12 mouse cellular contexts compared by ENCODE assay signal in genomic region chr14:26587116-26587515, GRCm38 (mm10). TPM values are rescaled to one million over a fixed set of nuclear protein-coding genes. Genes with fewer than 3 reads are reported as not detected.
DNase-seq lines count a peak whose midpoint lies in the region; ATAC-seq lines count a peak whose summit lies in the region.
"Had no signal": no experiment of that assay in that cellular context is flagged by ENCODE, and none has a peak within 500 bp of the region (broad histone marks: within the 10 kb centered on the region; RNA-seq: fewer than 3 reads in every experiment).

No protein-coding gene starts in this region.

- H3K4me3 ChIP-seq in heart, embryonic 11.5 days (ENCODE audit: low read depth, low read length), result no peak overlapping the region
- no peak overlapping the region for H3K4me3 ChIP-seq in lung, embryonic 16.5 days (ENCODE audit: low read length)
- no peak overlapping the region for H3K4me3 ChIP-seq in liver, embryonic 13.5 days (replicated peaks)
- H3K4me3 ChIP-seq: neural tube, embryonic 15.5 days had no signal

- no peak overlapping the region for H3K4me2 ChIP-seq in heart, embryonic 11.5 days
- peak overlapping the region; percentile 25; the same call in 1 of the 2 replicates for H3K4me2 ChIP-seq in lung, embryonic 16.5 days (ENCODE audit: low read depth, low read length)
- peak overlapping the region; percentile 35 for H3K4me2 ChIP-seq in liver, embryonic 13.5 days
- H3K4me2 ChIP-seq: neural tube, embryonic 15.5 days had no signal

- no peaks in the 10 kb centered on the region for H3K9me3 ChIP-seq in heart, embryonic 11.5 days (replicated peaks; ENCODE audit: control insufficient read depth, low read length)
- no peaks in the 10 kb centered on the region for H3K9me3 ChIP-seq in lung, embryonic 16.5 days (ENCODE audit: control insufficient read depth, low read length)
- no peaks in the 10 kb centered on the region for H3K9me3 ChIP-seq in liver, embryonic 13.5 days (replicated peaks)
- H3K9me3 ChIP-seq: neural tube, embryonic 15.5 days had no signal

- no peak for ATAC-seq in heart, embryonic 11.5 days (replicated peaks; ENCODE audit: insufficient number of reproducible peaks, low FRiP score, low TSS enrichment)
- ATAC-seq in lung, embryonic 16.5 days (ENCODE audit: low read depth), result peak; percentile 87
- peak; percentile 81 for ATAC-seq in liver, embryonic 13.5 days (ENCODE audit: low read depth)

- peak overlapping the region; percentile 15; the same call in 1 of the 2 replicates for H3K27ac ChIP-seq in heart, embryonic 11.5 days (ENCODE audit: low read depth, low read length)
- peak overlapping the region; percentile 59 for H3K27ac ChIP-seq in lung, embryonic 16.5 days (ENCODE audit: low read length)
- peak overlapping the region; percentile 76 for H3K27ac ChIP-seq in liver, embryonic 13.5 days
- H3K27ac ChIP-seq: neural tube, embryonic 15.5 days had no signal

- no peak for DNase-seq in heart, adult 9 months (ENCODE audit: low spot score in 2 of 2)
- DNase-seq in lung, postnatal 14 days, result no peak
- DNase-seq in liver, embryonic 13.5 days, result peak; percentile 31
- DNase-seq in layer of hippocampus, adult 18-20 months (ENCODE audit: low spot score in 2 of 2), result no peak
- no peak for DNase-seq in neural tube, embryonic 10.5 days (ENCODE audit: extremely low spot score, low spot score)
- no peak for DNase-seq in thymus, postnatal 4 days
- DNase-seq: adrenal gland, adult 2 months; midbrain, embryonic 14.5 days; right cerebral cortex, postnatal 25 days had no signal

- H3K36me3 ChIP-seq in heart, embryonic 11.5 days (ENCODE audit: control insufficient read depth, insufficient read depth, low read length), result peaks cover under 1% of the 10 kb centered on the region; the same call in 1 of the 2 replicates
- no peaks in the 10 kb centered on the region; the same call in 1 of the 2 replicates for H3K36me3 ChIP-seq in lung, embryonic 16.5 days (ENCODE audit: control insufficient read depth, insufficient read depth, low read length)
- H3K36me3 ChIP-seq in liver, embryonic 13.5 days, result peaks cover 8% of the 10 kb centered on the region

- peaks cover 9% of the 10 kb centered on the region for H3K4me1 ChIP-seq in heart, embryonic 11.5 days (ENCODE audit: control insufficient read depth, insufficient read depth, low read length)
- peaks cover 8% of the 10 kb centered on the region for H3K4me1 ChIP-seq in lung, embryonic 16.5 days (replicated peaks; ENCODE audit: control insufficient read depth, insufficient read depth, low read length)
- H3K4me1 ChIP-seq in liver, embryonic 13.5 days (replicated peaks), result peaks cover 64% of the 10 kb centered on the region

- no peaks in the 10 kb centered on the region for H3K27me3 ChIP-seq in heart, embryonic 11.5 days (ENCODE audit: control insufficient read depth, insufficient read depth, low read length)
- no peaks in the 10 kb centered on the region for H3K27me3 ChIP-seq in lung, embryonic 16.5 days (ENCODE audit: control insufficient read depth, insufficient read depth, low read depth, low read length)
- no peaks in the 10 kb centered on the region for H3K27me3 ChIP-seq in liver, embryonic 13.5 days
- H3K27me3 ChIP-seq: neural tube, embryonic 15.5 days had no signal

- H3K9ac ChIP-seq in heart, embryonic 11.5 days (ENCODE audit: low read depth, low read length), result no peak overlapping the region
- no peak overlapping the region; the same call in 1 of the 2 replicates for H3K9ac ChIP-seq in lung, embryonic 16.5 days (ENCODE audit: low read length)
- H3K9ac ChIP-seq in liver, embryonic 13.5 days, result no peak overlapping the region; the same call in 1 of the 2 replicates
- H3K9ac ChIP-seq: neural tube, embryonic 15.5 days had no signal

RNA-seq across cellular contexts. Expression of gene Dennd6a, which starts 13.5 kb away (rescaled TPM):
- polyA plus RNA-seq in heart, embryonic 11.5 days (2014; fragmentation: Nextera tagmentation; extraction: Ambion mirVana), result 28.1 and 29.8 TPM in 2 replicates
- 26.4 and 27.2 TPM in 2 replicates for polyA plus RNA-seq in lung, embryonic 16.5 days (2015; fragmentation: Nextera tagmentation; extraction: Ambion mirVana)
- polyA plus RNA-seq in liver, embryonic 13.5 days (2015; fragmentation: Nextera tagmentation; extraction: Ambion mirVana), result 12.4 and 14.4 TPM in 2 replicates
- total RNA-seq in layer of hippocampus, adult 18-20 months (2021), result 10 to 100 TPM; 24.8 to 25.6 TPM

RNA-seq across cellular contexts. Expression of gene Arf4, which starts 50.8 kb away (rescaled TPM):
- polyA plus RNA-seq in heart, embryonic 11.5 days (2014; fragmentation: Nextera tagmentation; extraction: Ambion mirVana), result 479 and 484 TPM in 2 replicates
- polyA plus RNA-seq in lung, embryonic 16.5 days (2015; fragmentation: Nextera tagmentation; extraction: Ambion mirVana), result 555 and 584 TPM in 2 replicates
- polyA plus RNA-seq in liver, embryonic 13.5 days (2015; fragmentation: Nextera tagmentation; extraction: Ambion mirVana), result 160 and 203 TPM in 2 replicates
- total RNA-seq in layer of hippocampus, adult 18-20 months (2021), result 100 to 1,000 TPM; 116 to 119 TPM

RNA-seq across cellular contexts. Expression of gene Slmap, which starts 52.4 kb away (rescaled TPM):
- 76.2 and 91.2 TPM in 2 replicates for polyA plus RNA-seq in heart, embryonic 11.5 days (2014; fragmentation: Nextera tagmentation; extraction: Ambion mirVana)
- 22.8 and 23.5 TPM in 2 replicates for polyA plus RNA-seq in lung, embryonic 16.5 days (2015; fragmentation: Nextera tagmentation; extraction: Ambion mirVana)
- polyA plus RNA-seq in liver, embryonic 13.5 days (2015; fragmentation: Nextera tagmentation; extraction: Ambion mirVana), result 10.2 and 12.1 TPM in 2 replicates
- total RNA-seq in layer of hippocampus, adult 18-20 months (2021), result 100 to 1,000 TPM in 1 of 2 experiments, 10 to 100 TPM in 1; 99.2 to 103 TPM

Comparison
In these comparisons a context has a peak if more than half of its experiments do, and no peak if none do; other contexts are left out.
1. H3K27ac ChIP-seq: peak in every context shown above with its lines; median percentile 76 in liver, embryonic 13.5 days; 59 in lung, embryonic 16.5 days; 15 in heart, embryonic 11.5 days.